Mouse (Mus musculus) urinary bladder, postnatal 10 days (tissue): Measurements from ENCODE around the gene Rora.

Source experiments
- DNase-seq: peaks from one replicate; pipeline ENCODE4 v3.0.0; 2022; ENCODE audit warnings: low spot score

Gene Rora

DNA sequence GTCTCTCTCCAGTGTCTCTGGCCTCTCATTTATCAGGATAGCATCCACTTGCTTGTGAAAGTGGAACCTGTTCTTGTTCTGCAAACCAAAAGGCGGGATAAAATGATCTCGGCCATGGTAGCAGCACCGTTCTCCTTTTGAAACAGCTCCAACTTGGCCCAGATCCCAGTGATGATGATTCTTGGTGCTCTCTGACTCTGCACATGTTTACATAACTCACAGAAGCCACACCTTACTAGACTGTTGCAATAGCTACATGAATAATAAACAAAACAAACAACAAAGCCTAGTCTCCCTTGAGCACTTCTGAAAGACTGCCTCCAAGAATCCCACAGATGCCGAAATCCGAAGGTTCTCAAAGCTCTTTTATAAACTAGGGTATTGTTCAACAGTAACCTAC lies 357.3 kb downstream of the Rora start:
- no peak for DNase-seq

DNA sequence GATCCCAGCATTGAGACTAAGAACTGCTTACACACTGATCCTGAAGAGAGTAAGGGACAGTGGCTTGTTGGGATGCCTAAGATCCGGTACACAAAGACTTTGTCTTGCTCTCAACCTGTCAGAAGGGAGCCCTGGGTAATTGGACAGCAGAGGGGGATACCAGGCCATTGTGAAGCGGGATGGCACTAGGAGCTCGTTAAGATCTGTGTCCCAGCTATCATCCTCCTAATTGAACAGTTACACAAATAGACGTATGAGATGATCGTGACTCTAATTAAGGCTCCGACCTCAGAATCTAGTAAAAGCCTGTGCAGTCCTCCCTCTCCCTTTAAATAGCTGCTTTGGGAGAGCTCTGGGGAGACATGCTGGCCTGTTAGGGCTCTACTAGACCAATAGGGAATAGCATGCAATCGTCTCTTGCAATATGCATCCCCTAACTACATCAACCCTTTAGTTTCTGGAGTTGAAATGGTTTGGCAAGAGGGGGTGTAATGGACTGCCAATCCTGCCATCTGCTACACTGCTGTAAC lies 359.7 kb downstream of the Rora start:
- no peak for DNase-seq

DNA sequence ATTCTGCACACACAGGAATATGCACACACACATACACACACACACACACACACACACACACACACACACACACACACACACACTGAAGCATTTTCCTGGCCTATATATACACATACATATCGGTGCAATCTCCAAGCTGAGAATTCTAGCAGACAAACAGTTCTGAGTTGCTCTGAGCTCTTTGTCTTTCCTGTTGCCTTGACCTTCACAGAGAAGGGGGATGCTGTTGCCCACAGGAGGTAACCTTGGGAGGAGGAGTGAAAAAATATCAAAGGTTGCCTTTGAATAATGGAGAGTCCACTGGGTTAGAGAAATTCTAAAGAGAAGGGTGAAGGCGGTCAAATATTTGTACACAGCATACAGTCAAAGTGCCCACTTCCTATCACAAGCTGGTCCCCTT lies 360.6 kb downstream of the Rora start:
- DNase-seq: no peak

DNA sequence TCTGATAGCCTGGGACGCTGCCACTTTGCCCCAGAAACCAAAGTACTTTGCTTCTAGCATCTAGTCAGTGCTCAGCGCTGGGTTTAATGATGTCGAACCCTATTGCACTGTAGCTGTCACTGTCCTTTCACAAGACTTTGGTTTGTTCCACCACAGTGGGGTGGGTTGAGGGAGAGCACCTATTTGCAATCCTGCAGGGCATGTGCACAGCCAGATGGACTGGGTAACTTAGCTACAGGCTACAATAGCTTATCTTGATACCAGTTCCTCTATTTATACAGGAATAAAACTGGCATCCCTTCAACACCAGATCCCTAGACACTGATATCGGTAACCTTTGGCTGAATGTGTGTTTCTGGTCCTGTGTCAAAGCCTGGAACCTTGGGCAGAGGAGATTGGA lies 366.8 kb downstream of the Rora start:
- DNase-seq: no peak

DNA sequence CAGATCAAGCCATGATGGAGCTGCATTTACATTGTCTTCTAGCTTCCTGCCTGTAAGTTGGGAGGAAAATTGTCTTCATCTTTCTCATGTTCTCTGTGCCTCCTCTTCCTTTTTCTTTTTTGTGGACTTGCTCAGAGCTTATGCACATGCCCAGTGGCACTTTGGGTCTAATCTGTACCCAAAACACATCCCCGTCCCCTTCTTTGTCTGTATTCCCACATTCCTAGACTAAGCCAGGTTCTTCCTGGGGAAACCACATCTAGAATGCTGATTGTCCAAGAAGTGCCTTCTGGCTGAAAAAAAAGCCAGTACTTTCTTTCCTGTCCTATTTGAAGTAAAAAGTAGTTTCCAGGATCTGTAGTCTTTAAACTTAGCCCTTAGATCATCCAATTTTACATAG lies 367.9 kb downstream of the Rora start:
- no peak for DNase-seq

DNA sequence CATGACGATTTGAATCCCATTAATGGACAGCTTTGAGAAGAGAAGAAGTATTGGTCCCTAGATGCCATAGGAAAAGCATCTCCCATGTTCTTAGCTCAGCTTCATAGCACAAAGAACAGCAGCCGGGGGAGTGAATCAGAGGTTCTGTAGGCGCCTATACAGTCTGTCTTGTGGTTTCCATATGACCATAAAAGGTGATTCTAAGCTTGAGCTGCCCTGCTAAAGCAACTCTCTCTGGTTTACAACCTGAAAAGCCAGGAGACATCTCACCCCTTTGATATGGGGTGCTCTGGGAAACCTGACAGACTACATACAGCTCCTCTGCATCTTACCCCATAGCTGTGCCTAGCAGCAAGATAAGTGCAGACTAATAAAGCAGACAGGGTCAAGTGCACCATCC lies 369.7 kb downstream of the Rora start:
- no peak for DNase-seq

DNA sequence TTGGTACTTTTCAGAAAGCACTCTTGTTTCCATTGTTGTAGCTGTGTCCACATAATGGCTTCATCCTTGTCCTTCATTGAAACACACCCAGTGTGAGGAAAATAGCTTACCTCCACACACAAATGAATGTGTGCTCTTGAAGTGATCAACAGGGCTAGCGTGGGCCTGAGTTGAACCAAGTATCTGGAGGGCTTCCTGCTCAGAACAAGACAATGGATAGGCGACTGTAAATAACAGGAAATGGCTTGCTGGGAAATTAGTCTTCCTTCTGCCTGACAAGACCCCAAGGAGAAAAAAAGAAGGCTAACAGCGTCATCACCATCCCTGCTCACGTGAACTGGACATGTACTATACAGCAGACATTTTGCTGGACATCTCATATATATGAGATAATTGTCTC lies 374.6 kb downstream of the Rora start:
- no peak for DNase-seq

DNA sequence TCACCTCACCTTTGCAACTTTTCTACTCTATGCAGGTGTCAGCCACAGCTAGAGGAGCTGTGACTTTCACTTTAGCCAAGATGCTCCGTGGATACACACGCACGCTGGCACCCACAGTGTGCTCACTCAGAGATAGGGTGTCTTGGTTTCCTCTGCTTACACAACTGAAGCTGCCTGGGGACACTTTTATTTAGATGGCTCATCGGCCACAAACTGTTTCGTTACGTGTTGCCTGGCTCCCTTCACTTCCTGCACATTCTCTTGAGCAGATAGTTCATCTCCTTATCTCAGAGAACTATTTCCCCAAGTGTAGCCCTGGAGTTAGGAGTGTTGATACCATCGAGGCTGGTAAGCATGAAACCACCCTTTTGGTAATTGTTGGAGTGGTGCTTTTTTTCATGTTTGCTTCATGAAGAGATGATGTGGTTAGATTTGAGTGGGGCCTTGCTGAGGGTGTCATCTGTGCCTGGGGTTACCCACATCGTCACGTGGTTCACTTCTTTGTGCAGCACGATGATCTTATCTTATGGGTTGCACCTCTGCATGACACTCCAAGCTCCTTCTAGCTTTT lies 380.8 kb downstream of the Rora start:
- DNase-seq: no peak

DNA sequence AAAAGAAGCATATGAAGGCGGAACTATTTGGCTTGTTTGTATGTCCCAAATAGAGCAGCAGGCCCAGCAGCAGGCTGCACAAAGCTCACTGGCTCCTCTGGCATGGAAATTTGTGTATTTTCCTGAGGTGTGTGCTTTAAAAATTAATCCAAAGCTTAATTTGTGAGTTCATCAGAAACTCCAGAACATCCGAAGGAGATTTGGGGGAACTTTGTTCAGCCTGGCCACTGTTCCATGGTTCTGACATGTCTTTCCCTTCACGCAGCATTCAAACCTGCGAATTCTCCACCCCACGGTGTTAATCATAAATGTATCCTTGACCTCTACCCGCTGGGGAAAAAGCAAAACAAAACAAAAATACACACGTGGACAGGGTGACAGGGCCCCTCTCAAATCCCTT lies 381.9 kb downstream of the Rora start:
- no peak for DNase-seq

DNA sequence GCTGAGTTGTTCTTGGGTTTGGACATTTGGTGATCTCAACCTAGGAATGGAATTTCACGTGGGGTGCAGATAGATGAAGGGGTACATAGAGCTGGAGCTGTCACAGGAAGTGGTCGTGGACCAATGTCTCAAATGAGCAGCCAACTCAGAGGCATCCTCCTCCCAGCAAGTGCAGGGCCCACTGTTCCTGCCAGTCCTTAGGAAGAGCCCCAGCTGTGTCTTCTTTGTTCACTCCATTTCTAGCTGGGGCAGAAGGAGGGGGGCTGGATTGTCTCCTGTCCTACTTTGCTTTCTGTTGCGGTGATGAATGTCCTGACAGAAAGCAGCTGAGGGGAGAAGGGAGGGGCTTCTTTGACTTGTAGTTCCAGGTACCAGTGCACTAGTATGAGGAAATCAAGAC lies 382.7 kb downstream of the Rora start:
- no peak for DNase-seq

DNA sequence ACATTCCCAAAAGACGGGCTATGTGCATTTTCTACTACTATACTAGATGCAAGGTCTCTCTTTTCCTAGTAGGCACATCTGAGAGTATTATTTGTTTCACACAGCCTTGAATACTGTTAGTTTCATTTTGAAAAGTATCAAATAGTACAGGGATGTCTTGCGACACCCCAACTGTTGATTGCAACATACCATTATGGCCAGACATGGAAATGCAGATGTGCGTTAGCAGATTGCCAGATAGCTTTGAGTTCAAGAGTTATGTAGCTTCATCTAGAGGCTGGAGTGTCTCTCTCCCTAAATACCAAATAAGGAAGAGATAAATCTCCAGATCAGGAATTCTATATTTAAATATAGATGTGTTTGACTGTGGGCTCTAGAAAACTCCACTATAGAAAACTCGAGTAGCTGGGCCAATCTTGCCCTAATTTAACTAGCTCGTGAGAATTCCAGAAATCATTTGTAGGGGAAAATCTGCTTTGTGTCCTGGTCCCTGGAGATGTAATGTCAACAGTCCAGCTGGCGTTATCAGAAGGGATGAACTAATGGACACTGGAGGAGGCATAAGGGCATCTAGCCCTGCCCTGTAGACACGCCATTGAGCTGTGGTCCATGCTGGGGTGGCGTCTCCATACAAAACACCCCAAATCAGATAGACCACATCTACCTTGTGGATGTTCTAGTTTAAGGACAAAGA lies 390.5 kb downstream of the Rora start:
- no peak for DNase-seq

DNA sequence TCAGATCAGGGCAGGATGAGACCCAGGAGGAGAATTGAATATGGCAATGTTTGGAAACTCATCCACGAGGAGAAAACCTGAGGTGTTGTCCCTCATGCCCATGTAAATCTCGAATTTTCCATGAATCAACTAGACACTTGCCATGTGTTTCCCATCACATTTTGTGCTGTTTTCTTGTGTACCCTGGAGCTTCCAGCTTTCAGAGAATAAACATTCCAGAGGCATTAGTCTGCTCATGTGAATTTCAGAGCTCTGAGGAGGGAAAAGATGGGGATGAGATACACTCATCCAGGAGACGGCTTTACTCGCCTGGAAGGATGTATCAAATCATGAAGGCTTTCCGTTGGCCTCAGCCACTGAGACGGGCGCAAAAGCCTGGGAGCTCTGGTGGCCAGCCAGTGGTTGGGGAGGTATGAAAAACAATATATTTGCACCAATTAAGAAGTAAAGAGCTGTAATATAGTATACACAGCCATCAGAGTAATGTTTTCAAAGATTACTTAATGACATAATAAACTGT lies 391.1 kb downstream of the Rora start:
- DNase-seq: no peak

DNA sequence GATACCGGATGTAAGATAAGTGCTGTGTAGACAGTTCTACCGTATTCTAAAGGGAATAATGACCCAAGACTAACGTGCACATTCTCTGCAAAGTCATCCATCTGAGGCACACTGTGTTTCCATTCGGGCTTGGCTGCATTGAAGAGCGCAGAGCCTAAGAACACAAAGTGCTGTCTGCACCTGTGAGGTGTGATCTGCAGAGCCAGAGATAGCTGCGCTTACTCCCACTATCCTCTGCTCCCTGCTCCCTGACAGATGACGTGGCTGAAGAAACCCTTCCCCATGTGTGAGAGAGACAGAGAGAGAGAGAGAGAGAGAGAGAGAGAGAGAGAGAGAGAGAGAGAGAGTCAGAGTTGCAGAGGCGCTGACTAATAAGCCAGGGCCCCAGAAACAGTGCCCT lies 392.3 kb downstream of the Rora start:
- no peak for DNase-seq

DNA sequence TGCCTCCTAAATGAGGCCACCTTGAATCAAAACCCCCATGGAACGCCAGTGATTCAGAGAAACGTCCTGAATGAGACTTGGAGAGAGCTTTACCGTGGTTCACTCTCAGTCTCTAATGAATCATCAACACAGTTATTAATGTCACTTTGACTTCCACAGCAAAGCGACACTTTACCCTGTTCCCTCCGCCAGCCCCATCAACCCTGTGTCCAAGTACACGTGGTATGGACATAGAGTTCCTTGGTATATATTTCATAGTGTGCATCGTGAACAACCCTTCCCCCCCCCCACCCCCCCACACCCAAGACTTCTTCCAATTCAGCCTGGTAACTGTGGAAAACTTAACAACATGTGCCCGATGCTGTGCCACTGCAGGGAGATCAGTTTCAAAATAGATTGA lies 397.3 kb downstream of the Rora start:
- DNase-seq: no peak

DNA sequence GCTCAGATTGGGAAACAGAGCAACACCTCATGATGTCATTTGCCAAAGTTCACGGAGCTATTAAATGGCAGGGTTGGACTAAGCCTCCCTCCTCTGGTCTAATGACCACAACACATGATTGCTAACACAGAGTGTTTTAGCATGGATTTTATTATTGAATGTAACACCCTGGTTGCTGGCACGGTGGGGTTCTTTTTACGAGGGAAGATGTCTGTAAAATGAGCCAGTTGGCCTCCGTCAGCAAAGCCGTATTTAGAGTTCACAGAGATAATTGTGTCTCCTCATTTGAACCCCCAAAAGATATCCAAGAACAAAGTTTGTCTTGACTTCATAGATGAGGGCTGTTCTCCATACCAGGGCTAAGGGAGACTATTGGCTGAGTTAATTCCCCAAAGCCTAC lies 398.3 kb downstream of the Rora start:
- DNase-seq: no peak

DNA sequence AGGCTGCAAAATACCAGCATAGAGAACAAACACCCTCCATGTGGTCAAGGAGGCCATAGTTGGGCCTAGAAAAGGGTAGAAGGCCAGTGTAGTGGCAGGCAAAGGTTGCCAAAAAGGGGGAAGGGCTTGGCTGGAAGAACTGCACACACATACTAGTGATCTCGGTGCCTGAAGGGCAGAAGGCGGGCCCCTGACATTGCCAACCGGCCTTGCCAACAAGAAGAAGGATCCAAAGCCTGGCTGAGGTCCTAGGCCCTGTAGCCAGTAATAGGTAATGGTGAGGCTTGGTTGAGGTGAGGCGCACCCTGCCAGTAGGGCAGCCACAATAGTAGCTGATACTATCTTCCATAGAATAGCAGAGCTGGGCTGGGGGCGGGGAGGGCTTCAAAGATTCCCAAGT lies 401.7 kb downstream of the Rora start:
- no peak for DNase-seq

DNA sequence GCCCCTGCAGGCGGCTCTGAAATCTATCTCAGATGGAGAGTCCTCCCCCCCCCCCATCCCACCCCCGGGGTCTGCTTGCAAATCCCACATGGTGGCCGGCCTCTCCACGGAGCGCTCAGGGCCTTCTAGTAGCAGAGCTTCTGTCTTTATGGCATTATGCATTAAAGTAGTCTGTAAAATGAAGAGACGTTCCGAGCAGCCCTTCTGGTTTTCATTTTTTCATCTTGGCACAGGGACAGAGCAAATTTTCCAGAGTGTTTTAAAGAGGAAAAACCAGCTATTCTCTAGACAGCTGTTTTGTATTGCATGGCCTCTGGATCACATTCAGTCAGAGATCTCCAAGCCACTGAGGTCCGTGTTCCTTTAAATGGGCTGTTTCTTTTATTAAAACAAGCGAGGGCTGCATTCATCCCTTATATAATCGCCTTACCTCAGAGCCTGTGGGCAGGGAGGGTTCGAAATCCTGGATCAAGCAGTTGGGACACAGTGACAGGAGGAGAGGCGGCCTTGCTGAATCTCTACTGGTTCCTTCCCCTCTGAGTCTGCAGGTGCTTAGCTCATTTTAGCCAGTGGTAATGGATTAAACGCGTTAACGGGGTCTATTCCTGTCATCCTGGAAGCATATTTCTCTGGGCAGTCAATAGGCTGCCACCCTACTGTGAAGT lies 417.7 kb downstream of the Rora start:
- DNase-seq: no peak

DNA sequence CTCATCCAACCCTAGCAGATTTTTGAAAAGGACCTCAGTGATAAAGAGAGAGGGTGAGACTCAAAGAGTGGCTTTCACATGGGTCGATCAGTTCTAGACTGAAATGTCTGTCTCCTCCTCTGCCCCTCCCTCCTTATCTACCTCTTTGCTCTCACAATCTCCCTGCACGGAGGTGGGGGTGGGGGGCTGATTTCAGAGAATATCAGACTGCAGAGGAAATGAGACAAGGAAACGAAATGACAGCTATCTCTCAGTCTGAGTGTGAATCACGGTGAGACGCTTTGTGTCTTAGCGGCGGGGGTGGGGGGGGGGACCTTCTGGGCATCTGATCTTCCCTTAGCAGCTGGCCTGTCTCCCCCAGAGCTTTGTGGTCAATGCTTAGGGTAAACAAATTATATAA lies 419.7 kb downstream of the Rora start:
- no peak for DNase-seq

DNA sequence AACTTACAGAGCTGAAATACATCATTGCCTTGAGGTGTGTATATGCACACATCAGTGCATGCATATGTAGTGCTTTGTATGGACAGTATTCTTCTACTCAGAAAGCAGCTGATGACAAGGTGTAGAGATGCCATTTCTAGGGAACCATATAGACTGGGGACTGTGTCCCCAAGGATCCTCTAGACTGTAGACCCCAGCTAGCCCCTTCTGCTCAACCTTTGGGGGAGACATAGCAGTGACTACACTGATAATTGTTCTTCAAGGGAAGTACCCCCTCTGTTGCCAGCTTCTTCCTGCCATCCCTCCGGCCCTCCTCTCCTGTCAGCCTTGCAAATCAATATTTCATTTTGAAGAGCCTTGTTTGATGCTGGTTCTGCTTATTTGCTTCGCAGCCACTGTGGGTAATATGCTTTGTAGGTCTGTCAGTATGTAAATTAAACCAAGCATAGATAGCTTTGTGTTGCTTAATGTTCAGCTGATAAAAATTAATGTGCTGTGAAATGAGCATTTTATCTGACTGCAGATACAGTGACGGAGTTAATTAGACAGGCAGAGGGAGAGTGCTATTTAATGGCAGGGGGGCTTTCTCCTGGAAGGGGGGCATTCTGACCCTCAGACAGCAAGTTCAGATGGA lies 430.6 kb downstream of the Rora start:
- no peak for DNase-seq

DNA sequence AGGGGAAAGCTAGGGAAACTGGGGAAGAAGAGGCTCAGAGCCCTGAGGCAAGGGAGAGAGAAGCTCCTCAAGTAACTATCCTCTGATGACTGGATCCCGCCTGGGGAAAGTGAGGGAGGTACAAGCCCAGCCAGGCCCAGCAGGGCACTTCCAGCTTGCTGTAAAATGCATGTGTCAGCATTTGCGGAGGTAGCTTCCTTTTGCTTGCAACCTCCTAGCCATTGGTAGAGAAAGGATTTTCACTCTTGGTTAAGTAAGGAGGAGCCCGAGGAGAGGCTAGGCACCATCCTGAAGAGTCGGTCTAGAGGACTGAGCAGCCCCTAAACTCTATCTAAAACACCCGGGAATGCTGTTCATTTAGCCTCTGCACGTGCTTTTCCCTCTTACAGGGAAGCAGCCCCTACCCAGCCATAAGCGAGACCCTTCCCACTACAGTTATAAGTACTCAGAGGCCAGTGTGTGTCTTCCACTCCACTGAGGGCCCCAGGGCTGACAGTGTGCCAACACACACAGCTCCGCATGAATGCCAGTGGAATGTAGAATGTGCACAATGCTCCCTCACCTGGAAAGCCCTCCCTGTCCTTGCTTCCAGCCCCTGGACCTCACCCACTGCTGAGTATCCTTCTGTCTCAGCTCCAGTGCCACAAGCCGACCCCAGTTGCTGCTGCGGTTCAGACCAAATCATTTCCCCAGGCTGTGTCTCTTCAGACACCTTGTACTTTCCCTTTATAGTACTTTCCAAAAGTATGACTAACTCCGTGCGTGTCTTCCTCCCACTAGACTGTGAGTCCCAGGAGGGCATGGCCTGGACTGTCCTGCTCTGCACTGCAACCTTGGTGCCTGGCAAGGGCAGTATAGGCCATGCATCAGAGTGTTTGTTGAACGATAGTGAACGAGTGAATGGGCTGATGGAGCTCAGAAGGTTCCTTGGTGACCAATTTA lies 431.4 kb downstream of the Rora start:
- no peak for DNase-seq

DNA sequence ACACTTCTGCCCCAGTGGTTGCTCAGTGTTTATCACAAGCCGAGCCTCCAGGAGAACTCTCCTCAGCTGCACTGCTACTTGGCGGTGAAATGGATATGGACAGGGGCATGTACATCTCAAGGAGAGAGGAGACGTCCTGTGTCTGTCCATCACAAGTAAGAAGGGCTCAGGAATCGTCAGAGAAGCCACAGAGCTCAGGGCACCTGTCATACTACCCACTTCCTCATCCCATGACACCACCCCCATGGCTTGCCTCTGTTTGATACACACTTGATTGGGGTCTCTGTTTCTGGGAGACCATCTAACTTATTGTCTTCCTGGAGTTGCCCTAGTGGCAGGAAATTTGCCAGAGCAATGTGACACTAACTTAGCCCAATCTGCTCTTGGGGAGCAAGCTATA lies 433.3 kb downstream of the Rora start:
- no peak for DNase-seq

DNA sequence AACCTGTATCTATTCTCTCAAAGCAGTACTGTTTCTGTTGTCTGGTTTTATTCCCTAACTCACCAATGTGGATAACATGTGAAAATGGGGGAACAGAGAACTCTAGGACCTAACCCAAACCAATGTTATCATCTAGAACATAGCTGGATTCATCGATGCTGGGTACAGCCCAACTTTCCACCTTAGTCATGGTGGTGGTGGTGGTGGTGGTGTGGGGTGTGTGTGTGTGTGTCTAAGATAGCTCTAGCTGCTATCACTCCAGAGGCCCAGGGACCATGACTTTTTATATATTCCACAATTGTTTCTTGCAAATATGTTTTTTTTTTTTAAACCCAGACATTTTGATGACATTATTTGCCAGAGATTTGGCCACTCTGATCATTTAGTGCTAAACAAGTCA lies 433.7 kb downstream of the Rora start:
- DNase-seq: no peak
